Comparison of ENCODE assay signal across 8 mouse cellular contexts in genomic region chrX:162915697-162916096, GRCm38 (mm10). TPM values are rescaled to one million over a fixed set of nuclear protein-coding genes. Genes with fewer than 3 reads are reported as not detected.
A peak's percentile ranks its signal among the peaks of the same experiment; 100 is the strongest.
DNase-seq lines count a peak whose midpoint lies in the region; ATAC-seq and TF ChIP-seq lines count a peak whose summit lies in the region.

No protein-coding gene starts in this region.

- no peak overlapping the region for H3K4me2 ChIP-seq in intestine, postnatal 0 days (replicated peaks; ENCODE audit: low read depth)
- no peak overlapping the region for H3K4me2 ChIP-seq in intestine, embryonic 15.5 days (replicated peaks)

- H3K9ac ChIP-seq in intestine, postnatal 0 days (ENCODE audit: low read depth, low read length) = no peak overlapping the region
- no peak overlapping the region for H3K9ac ChIP-seq in intestine, embryonic 15.5 days

- no peak overlapping the region for H3K4me3 ChIP-seq in intestine, postnatal 0 days (ENCODE audit: low read depth, low read length)
- H3K4me3 ChIP-seq in intestine, embryonic 15.5 days (replicated peaks) = no peak overlapping the region

- H3K27ac ChIP-seq in intestine, postnatal 0 days (ENCODE audit: low read depth, low read length) = no peak overlapping the region
- no peak overlapping the region for H3K27ac ChIP-seq in intestine, embryonic 15.5 days

- intact Hi-C loops in gastrocnemius, postnatal 14 days (cut with DNase I; ENCODE audit: low total_unique reads) = no loop called here

- H3K36me3 ChIP-seq in intestine, postnatal 0 days (ENCODE audit: control insufficient read depth, insufficient read depth) = no peaks in the 10 kb centered on the region
- 0 out of 2 replicates have a peak, but pooled peaks cover under 1% of the 10 kb centered on the region for H3K36me3 ChIP-seq in intestine, embryonic 15.5 days

- no peak for ATAC-seq in intestine, postnatal 0 days
- no peak for ATAC-seq in intestine, embryonic 15.5 days
- ATAC-seq in megakaryocyte progenitor cell, adult 5-6 weeks (replicated peaks; ENCODE audit: poor library complexity) = peak; percentile 100

- no peaks in the 10 kb centered on the region for H3K4me1 ChIP-seq in intestine, postnatal 0 days (replicated peaks; ENCODE audit: control insufficient read depth, insufficient read depth, low read length)
- H3K4me1 ChIP-seq in intestine, embryonic 15.5 days (replicated peaks) = no peaks in the 10 kb centered on the region

- no peaks in the 10 kb centered on the region for H3K27me3 ChIP-seq in intestine, postnatal 0 days (replicated peaks; ENCODE audit: control insufficient read depth, insufficient read depth, low read length)
- H3K27me3 ChIP-seq in intestine, embryonic 15.5 days (replicated peaks) = no peaks in the 10 kb centered on the region

- H3K9me3 ChIP-seq in intestine, postnatal 0 days (ENCODE audit: control insufficient read depth) = no peaks in the 10 kb centered on the region
- no peaks in the 10 kb centered on the region for H3K9me3 ChIP-seq in intestine, embryonic 15.5 days

- 43% methylated on average over 5 of the region's 5 CpGs for WGBS in intestine, postnatal 0 days
- WGBS in intestine, embryonic 15.5 days = 38% methylated on average over 5 of the region's 5 CpGs

- TF ChIP-seq CTCF in intestine, postnatal 0 days (IDR thresholded peaks at IDR 0.05; ENCODE audit: low read depth) = peak; percentile 77

- DNase-seq in NIH3T3 (ENCODE audit: low read depth) = peak; percentile 70
- DNase-seq in cerebellum, postnatal 4 days (ENCODE audit: low spot score in 2 of 2) = peak; percentile 26 to 45
- DNase-seq in gastrocnemius, postnatal 14 days = peak; percentile 16
- peak; percentile 35 for DNase-seq in layer of hippocampus, adult 9-10 months (ENCODE audit: low spot score)
- DNase-seq in spleen, postnatal 14 days (ENCODE audit: low spot score in 2 of 2) = peak; percentile 7 to 10

RNA-seq across cellular contexts. Expression of gene Ctps2, which starts 14.7 kb away (rescaled TPM):
- polyA plus RNA-seq in intestine, postnatal 0 days (2015; fragmentation: Nextera tagmentation; extraction: Ambion mirVana) = 29.6 and 32.9 TPM in 2 replicates
- 68.4 and 76.0 TPM in 2 replicates for polyA plus RNA-seq in intestine, embryonic 15.5 days (2015; fragmentation: Nextera tagmentation; extraction: Ambion mirVana)
- total RNA-seq in gastrocnemius, postnatal 14 days (2021) = 10 to 100 TPM; 10.3 to 10.4 TPM
- 131 and 148 TPM in 2 replicates for total RNA-seq in megakaryocyte progenitor cell, adult 5-6 weeks (2015)
- total RNA-seq in megakaryocyte progenitor cell, adult 5-6 weeks (2017) = 65.1 and 65.6 TPM in 2 replicates

RNA-seq across cellular contexts. Expression of gene Syap1, which starts 27.4 kb away (rescaled TPM):
- 46.7 and 47.5 TPM in 2 replicates for polyA plus RNA-seq in intestine, postnatal 0 days (2015; fragmentation: Nextera tagmentation; extraction: Ambion mirVana)
- 31.8 and 37.5 TPM in 2 replicates for polyA plus RNA-seq in intestine, embryonic 15.5 days (2015; fragmentation: Nextera tagmentation; extraction: Ambion mirVana)
- 10 to 100 TPM; 28.2 to 29.0 TPM for total RNA-seq in gastrocnemius, postnatal 14 days (2021)
- 24.1 and 28.3 TPM in 2 replicates for total RNA-seq in megakaryocyte progenitor cell, adult 5-6 weeks (2015)
- 40.3 and 45.7 TPM in 2 replicates for total RNA-seq in megakaryocyte progenitor cell, adult 5-6 weeks (2017)

RNA-seq across cellular contexts. Expression of gene S100g, which starts 48.7 kb away (rescaled TPM):
- 798 and 924 TPM in 2 replicates for polyA plus RNA-seq in intestine, postnatal 0 days (2015; fragmentation: Nextera tagmentation; extraction: Ambion mirVana)
- polyA plus RNA-seq in intestine, embryonic 15.5 days (2015; fragmentation: Nextera tagmentation; extraction: Ambion mirVana) = 252 and 315 TPM in 2 replicates
- not detected for total RNA-seq in gastrocnemius, postnatal 14 days (2021)
- not detected in 2 replicates for total RNA-seq in megakaryocyte progenitor cell, adult 5-6 weeks (2015)
- not detected in 2 replicates for total RNA-seq in megakaryocyte progenitor cell, adult 5-6 weeks (2017)

Comparison
In these comparisons a context has a peak if more than half of its experiments do, and no peak if none do; other contexts are left out.
1. DNase-seq: peak in every context shown above with its lines; median percentile 70 in NIH3T3; 36 in cerebellum, postnatal 4 days; 35 in layer of hippocampus, adult 9-10 months; 16 in gastrocnemius, postnatal 14 days; 8 in spleen, postnatal 14 days.
2. RNA of gene Ctps2, which starts 14.7 kb away (total RNA-seq): 65.1 to 148 TPM in megakaryocyte progenitor cell, adult 5-6 weeks; 10.3 to 10.4 TPM in gastrocnemius, postnatal 14 days; every median in the first group is over 4 times any median in the second.